Mouse (Mus musculus): Measurements from ENCODE around the gene Ccdc146. TPM values are rescaled to one million over a fixed set of nuclear protein-coding genes. Genes with fewer than 3 reads are reported as not detected.
"Not testable (repeated sequence)": the region's sequence is repeated elsewhere in the genome, so short reads cannot be mapped to it uniquely, and the experiment has no call there.

The Ccdc146 gene
- total RNA-seq, 2 experiments from 2014 or later: 3.0 to 3.6 TPM

DNA sequence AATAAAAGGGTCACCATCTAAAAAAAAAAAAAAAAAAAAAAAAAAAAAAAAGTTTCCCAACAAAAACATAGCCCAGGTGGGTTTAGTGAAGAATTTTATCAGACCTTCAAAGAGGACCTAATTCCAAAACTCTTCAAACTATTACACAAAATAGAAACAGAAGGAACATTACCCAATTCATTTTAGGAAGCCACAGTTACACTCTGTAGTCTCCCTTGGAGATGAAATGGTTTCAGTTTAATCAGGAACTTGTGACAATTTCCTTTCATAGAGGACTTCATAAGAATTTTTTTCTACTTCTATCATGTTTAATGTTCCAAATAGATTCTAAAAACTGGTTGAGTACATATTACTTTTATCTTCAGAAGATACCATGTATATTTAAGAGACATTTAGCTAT, 72.8 kb downstream of the Ccdc146 start:
- intact Hi-C loops (cut with DNase I): no loop called here
- DNase-seq (ENCODE audit: low spot score): no peak

DNA sequence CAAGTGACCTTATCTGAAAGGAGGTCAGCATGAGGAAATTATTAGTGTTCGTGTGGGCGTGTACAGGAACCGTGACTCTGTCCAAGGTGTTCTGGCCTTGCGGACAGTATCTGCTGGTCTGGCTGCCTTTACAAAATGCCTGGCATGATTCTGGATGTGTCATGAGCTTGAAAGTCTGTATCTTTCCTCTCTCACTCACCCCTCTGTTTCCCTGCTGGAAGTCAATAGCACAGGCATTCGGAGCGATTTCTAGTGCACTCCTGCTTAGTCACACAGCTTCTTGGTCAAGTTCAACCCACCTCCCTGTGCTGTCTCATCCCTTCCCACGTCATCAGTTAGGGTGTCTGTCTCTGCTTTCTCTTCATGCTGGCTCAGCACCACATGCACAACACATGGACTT, 76.1 kb downstream of the Ccdc146 start:
- peak; percentile 41 for DNase-seq (ENCODE audit: low spot score)
- intact Hi-C loops (cut with DNase I): no loop called here

DNA sequence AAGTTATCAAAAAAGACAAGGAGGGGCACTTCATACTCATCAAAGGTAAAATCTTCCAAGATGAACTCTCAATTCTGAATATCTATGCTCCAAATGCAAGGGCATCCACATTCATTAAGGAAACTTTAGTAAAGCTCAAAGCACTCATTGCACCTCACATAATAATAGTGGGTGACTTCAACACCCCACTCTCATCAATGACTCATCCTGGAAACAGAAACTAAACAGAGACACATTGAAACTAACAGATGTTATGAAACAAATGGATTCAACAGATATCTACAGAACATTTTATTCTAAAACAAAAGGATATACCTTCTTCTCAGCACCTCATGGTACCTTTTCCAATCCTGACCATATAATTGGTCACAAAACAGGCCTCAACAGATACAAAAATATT, 82.2 kb downstream of the Ccdc146 start:
- intact Hi-C loops (cut with DNase I); DNase-seq (ENCODE audit: low spot score): not testable (repeated sequence)

DNA sequence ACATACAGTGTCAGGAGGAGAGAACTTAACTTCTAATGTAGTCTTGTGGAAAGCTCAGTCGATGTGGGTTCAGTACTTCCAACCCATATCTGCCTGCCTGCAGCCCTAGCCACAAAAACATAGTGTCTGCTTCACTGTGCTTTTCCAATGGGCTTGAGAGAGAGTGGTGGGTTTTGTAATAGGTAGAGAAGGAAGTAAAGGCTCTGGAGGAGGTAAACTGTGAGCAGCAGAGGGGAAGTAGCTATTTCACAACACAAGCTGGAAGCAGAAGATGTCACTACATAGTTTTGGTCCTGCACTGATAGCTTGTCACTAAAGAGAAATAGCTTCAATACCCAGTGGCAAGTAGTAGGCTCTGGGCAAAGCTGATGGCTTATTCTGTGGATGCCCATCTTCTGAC, 92.4 kb downstream of the Ccdc146 start:
- DNase-seq (ENCODE audit: low spot score): no peak
- intact Hi-C loops (cut with DNase I): loop anchor here (5.0 kb wide), 1 partner anchor 40 kb away; the partner anchor contains the start of gene Fgl2

DNA sequence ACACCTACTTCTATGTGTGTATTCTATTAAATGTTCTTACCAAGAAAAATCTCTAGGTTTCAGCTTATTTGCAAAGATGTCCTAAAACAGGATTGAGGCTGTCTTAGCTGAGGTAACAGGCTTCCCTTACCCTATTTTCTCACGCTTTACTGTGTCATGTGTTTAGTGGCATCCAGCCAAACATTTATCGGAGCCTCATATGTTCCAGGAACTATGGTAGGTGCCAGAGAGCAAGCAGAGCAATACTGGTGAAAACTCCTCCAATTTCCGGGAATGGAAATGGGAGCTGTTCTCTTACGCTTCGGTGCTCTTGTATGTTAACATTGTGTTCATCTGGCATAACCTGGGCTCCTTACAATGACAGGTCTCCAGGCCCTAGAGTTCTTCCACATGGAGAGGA, 92.8 kb downstream of the Ccdc146 start:
- intact Hi-C loops (cut with DNase I): loop anchor here (5.0 kb wide), 1 partner anchor 41 kb away; the partner anchor contains the start of gene Fgl2
- no peak for DNase-seq (ENCODE audit: low spot score)

DNA sequence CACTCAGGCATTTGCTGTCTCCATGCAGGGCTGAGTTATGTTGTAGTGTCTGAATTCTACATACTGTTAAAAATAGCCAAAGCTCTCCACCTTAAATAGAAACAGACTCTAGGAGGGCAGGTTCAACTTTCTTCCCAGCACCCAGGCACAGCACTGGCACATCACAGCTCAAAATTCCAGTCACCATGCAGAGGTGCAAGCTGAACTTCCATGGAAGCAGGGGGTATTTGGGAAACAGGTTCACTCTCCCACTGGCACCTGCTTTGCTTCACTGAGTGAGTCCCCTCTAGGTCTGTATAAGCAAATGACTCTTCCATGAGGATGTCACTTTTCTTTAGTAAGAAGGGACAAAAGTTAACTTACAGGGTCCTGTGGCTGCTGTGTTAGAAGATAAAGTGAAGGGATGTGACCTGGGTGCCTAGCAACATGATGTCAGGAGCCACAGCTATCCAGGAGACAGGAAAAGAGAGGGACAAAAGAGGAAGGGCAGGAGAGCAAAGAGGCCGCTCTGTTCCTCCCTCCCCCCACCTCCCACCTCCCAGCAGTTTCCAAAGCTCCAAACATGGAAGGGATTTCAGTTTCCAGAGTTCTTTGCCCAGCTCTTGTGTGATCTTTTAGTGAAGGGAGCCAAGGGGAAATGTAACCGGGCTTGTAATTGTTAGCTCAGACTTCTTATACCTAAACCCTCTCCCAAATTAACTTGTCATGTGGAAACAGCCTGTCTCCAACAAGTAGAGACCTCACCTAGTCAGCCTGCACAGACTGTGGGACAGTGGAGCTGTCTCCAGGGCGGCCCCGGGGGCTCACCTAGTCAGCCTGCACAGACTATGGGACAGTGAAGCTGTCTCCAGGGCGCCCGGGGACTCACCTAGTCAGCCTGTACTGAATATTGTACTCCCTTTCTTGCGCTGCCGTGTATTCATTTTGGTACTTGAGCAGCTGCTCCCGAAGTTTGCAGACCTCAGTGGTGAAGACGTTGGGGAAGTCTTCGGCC, 94.5 kb downstream of the Ccdc146 start:
- DNase-seq (ENCODE audit: low spot score): no peak
- intact Hi-C loops (cut with DNase I): loop anchor here (2.0 to 5.0 kb wide), 2 partner anchors 42 to 91 kb away; partner anchors contain the start of gene Fgl2

DNA sequence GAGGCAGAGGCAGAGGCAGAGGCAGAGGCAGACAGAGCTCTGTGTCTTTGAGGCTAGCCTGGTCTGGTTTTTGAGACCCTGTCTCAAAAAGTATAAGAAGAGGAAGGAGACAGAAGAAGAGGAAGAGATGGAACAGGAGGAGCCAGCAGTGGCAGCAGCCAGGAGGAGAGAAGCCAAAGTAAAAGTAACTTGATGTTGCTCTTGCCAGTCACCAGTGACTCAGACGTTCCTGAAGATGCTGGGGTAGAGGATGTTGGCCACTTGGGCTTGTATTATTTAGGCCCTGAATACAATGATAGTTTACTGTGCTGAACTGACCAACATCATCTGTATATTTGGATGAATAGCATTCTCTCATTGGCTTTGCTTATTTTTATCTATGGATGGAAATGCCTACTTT, 95.9 kb downstream of the Ccdc146 start:
- no peak for DNase-seq (ENCODE audit: low spot score)
- intact Hi-C loops (cut with DNase I): loop anchor here (2.0 kb wide), 1 partner anchor 92 kb away; no protein-coding TSS in a partner anchor

DNA sequence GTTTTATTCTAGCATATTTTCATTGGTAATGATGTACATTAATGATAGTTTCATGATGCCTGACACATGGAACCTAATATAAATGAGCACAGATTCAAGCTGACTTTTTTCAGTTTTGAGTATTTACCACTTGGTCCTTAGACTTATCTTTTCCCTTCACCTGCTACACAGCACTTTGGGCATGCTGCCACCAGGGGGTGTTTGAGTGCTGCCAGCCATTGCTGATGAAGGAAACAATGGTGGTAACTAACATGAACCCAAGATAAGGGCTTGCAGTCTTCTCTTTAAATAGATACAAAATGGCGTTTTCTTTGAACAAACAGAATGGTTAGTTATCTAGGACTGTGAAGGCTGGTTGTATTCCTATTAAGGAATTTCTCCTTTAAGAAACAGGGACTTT, 98.0 kb downstream of the Ccdc146 start:
- DNase-seq (ENCODE audit: low spot score): no peak
- intact Hi-C loops (cut with DNase I): loop anchor here (2.0 kb wide), 1 partner anchor 100 kb away; no protein-coding TSS in a partner anchor

DNA sequence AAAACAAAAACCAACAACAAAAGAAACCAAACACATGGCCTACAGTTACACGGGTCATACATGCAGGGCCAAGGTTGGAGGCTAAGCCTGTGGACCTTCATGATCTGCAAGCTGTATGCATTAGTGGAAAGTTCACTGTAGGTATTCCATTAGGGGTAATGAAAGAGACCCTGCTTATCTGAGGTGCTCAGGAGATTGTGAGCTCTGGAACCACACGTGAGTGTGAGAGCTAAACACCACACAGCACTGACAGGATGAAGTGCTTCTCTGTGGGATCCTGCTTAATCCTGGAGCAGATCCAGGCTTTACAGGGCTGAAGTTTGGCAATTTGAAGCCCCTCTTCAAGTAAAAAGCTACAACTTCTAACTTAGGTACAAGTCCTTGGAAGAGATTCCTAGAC, 104.3 kb downstream of the Ccdc146 start:
- intact Hi-C loops (cut with DNase I): no loop called here
- DNase-seq (ENCODE audit: low spot score): no peak

DNA sequence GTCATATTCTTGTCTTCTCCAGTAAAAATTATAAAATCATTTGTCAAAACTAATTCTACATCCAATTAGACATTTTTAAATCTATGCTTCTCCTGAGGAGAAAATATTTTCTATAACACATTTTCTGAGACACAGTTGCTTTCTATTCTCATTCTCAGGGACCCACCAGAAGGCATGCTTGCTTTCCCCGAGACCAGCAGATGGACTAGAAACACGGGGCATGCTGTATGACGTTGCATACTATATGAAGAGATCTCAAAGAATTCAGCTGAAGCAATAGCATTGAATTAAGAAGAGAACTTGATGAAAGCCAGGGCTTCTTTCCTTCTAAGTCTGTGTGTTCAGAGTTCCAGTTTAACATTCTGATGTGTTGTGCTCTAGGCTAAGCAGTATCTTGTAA, 109.8 kb downstream of the Ccdc146 start:
- intact Hi-C loops (cut with DNase I): no loop called here
- no peak for DNase-seq (ENCODE audit: low spot score)

DNA sequence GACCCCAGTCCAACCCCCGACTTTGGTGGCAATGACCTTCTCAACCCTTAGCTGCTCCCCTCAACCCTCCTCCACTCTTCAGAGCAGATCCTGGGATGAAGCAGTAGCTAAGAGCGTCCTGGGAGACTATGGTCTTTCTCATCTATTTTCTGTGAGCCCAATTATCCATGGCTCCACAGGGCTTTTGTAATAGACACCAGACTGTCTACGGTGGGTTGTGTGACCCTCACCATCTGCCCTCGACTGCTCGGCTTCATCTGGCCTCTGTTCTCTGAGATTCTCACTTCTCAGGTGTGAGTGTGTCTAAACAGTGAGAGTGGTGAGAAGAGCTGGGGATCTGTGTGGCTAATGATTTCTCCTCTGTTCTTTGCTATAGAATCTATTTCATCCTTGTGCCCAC, 117.3 kb downstream of the Ccdc146 start:
- no peak for DNase-seq (ENCODE audit: low spot score)
- intact Hi-C loops (cut with DNase I): no loop called here

DNA sequence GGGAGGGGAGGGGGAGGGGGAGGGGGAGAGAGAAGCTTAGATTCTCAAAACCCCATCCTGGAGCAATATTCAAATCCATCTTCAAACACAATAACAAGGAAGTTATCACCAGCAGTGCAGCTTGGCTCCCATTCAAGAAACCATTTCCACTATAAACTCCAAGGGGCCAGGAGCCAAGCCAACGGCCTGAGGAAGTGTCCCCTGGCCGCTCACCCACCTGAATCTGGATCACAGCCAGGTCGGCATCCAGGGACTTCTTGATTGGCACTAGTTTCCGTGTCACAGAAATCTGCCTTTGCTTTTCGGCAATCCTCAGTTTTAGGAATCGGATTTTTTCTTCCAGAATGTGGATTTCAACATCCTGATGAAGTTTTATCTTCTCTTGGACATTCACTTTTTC, 123.5 kb downstream of the Ccdc146 start:
- intact Hi-C loops (cut with DNase I): no loop called here
- no peak for DNase-seq (ENCODE audit: low spot score)

DNA sequence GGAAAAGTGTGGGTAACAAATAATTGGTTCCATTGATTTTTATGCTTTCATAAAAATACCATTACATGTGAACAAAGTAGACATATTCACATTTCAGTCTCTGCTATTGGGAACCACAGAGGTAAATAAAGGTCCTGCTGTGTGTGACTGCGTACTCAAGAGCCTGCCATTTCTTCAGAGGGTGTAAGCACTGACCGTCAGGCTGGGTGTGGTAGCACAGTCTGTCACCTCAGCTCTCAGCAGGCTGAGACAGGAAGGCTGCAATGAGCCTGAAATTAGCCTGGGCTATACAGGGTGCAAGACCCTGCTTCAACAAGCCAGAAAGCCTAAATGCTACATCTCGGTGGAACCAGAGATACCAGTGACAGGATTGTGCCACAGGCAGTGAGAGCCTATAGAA, 124.4 kb downstream of the Ccdc146 start:
- no peak for DNase-seq (ENCODE audit: low spot score)

DNA sequence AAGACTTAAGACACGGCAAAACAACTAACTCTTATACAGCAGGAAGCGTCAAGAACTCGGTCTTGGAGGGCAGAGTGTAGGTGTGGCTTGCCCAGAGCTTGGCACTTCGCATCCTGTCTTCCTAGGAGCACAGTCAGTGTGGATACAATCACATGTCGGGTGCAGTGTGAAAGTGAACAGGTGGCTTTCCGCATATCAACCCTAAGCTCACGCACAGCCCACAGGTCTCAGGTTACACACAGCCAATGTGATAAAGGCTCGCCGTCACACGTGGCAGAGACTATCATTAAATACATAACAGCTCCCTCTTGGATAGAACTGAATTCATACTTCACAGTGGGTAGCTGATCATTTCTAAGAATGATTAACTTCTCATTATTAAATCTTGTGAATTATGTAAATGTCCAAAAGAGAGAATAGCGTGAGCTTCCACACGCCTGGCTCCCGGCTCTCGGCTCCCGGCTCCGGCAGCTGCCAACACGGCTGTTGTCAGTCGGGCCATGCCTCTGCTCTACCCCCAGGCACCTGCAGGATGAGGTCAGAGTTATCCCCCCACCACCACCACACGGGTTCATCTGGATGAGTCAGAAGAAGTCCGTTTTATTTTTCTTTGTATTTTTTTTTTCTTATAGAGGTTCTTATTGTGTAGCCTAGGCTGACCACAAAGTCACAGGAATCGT, 125.3 kb downstream of the Ccdc146 start:
- intact Hi-C loops (cut with DNase I): no loop called here
- DNase-seq (ENCODE audit: low spot score): no peak

More for the DNA sequence above, 124.4 kb downstream of the Ccdc146 start:
- intact Hi-C loops (cut with DNase I): no loop called here

DNA sequence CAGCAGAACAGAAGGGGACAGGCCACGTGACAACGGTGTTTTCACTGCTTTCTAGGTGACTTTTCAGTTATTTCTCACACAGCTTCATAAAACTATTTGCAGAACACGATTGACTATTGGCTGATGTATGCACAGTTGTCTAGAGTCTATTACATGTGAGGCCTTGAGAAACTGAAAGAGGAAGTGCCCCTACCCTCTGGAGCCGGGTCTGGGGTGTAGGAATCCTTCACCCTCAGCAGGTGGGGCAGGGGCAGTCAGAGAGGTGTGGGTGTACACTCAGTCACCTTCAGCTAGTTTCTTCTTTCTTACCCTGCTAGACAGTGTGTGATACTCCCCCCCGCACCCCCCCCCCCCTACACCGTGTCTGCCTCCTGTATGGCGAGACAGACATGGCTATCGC, 128.8 kb downstream of the Ccdc146 start:
- intact Hi-C loops (cut with DNase I): no loop called here
- no peak for DNase-seq (ENCODE audit: low spot score)

DNA sequence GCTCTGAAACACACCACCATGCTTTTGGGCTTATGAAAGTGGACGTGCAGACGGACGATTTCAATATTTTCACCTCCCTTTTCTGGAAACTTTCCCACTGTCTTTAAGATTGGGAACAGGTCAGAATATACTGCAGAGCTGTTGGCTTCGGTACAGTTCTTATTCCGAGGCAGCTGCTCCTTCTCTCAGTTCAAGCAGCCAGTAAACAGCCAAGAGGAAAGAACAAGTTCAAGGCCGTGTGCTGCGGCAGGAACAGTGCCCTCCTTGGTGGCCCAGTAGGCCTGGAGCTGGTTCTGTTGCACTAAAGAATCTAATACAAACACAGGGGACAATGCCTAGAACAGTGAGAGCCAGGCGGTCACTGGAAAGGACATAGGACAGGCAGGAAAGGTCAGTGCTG, 133.9 kb downstream of the Ccdc146 start:
- no peak for DNase-seq (ENCODE audit: low spot score)

DNA sequence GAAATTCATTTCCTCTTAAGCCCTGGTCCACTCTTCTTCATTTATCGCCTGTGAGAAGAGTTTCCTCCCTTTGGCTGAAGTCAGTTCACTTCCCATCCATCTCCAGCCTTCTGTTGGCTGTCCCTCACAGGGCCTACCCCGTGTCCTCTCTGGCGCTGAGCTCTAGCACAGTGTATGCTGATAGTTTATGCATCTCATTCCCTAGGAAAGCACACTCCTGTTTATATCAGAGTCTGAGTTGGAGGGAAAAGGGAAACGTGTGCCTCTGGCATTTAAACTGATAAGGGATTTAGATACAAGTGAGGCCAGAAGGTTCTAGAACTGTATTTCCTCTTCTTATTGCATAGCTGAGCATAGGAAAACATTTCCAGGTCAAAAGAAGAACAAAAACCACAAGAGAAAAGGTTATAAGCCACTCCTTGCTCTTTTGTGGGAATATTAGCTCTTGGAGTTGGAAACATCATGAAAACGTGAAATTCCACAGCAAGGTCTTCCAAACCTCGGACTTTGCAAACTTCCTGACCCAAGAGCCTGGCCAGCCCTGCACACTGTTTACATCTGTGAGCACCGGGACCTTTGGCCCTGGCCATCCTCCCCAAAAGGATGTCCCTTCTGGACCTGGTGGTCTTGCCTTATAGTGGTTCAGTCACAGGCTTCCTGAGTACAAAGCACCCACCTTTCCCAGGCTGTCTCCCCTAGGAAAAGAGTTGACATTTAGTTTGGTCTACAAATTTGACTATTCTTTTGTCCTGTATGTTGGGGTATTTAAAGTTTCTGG, 135.6 kb downstream of the Ccdc146 start:
- DNase-seq (ENCODE audit: low spot score): no peak
- intact Hi-C loops (cut with DNase I): no loop called here

More for the DNA sequence above, 133.9 kb downstream of the Ccdc146 start:
- intact Hi-C loops (cut with DNase I): no loop called here

DNA sequence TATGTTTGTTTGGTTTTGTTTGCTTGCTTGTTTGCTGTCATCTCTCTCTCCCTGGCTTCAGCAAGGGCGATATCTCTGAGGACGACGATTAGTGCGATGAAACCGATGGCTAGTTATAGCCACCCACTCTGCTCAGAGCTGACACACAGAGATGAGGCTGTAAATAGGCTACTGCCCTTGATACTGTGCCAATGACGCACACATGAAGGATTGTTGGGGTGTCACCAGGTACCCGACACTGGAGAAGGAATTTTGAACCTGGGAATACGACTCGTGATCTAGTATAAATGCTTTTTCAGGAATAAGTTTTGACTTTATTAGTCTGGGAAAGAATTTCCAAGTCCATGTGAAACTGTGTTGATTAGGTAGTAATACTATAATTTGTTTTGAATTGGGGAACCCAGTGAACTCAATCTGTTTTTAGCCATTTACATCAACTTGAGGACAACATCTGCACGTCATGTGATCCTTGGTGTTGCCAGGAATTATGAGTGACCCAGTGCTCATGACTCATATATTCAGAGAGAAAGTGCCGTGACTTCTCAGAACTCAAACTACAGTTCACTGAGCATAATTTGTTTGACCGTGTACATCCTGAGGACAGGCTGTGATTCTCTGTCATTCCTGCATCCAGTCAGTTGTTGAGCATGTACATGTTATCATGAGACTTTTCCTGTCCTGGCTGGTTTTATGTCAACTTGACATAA, 141.0 kb downstream of the Ccdc146 start:
- intact Hi-C loops (cut with DNase I): no loop called here
- DNase-seq (ENCODE audit: low spot score): no peak

DNA sequence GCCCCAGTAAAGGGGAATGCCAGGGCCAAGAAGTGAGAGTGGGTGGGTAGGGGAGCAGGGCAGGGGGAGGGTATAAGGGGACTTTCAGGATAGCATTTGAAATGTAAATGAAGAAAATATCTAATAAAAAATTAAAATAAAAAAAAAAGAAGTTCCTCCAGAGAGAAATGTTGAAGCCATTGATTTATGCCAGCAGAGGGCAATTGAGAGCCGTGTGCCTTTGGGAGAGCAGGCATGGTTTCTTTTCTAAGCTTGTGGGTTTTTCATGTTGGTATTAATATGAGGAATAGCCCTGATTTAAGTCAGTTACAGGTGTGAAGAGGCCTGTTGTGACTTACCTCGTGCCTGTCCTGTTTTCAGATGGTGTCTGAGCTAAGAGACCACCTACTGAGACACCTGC, 146.8 kb downstream of the Ccdc146 start:
- intact Hi-C loops (cut with DNase I): loop anchor here (1.0 kb wide), 1 partner anchor 143 kb away; no protein-coding TSS in a partner anchor
- not testable (repeated sequence) for DNase-seq (ENCODE audit: low spot score)
